Mouse (Mus musculus) left cerebral cortex, adult 2 months (tissue): Measurements from ENCODE around the gene Gm9049. TPM values are rescaled to one million over a fixed set of nuclear protein-coding genes. Genes with fewer than 3 reads are reported as not detected.
"Not testable (repeated sequence)": the region's sequence is repeated elsewhere in the genome, so short reads cannot be mapped to it uniquely, and the experiment has no call there.

Experiments used
- DNase-seq, 2 experiments: peaks; one replicate each; pipeline ENCODE4 v3.0.0; 2021 to 2022; ENCODE audit warnings: low spot score in 2 of 2, mixed read lengths in 1 of 2; ENCODE audit errors: extremely low spot score in 1 of 2
- H3K27ac ChIP-seq: fragments of 200-600 bp; 2 replicates; pipeline ENCODE4 v1.8.1; 2022
- H3K4me3 ChIP-seq: fragments of 200-600 bp; 2 replicates; pipeline ENCODE4 v1.8.1; 2022
- CTCF ChIP-seq: fragments of 200-600 bp; IDR thresholded peaks from 2 replicates; pipeline ENCODE4 v1.8.1; 2022; ENCODE audit warnings: antibody characterized with exemption, mild to moderate bottlenecking, moderate library complexity
- intact Hi-C: fragments of 180-260 bp; cut with DNase I; formaldehyde crosslinking; loops from one replicate; pipeline ENCODE4 v1.15.1; 2025
- long read RNA-seq, 2 experiments: library from polyadenylated mRNA; stranded (forward); transcript quantifications; one replicate each; pipeline ENCODE4 v2.0.0; 2021; ENCODE audit warnings: borderline mapping rate in 2 of 2
- total RNA-seq, 2 experiments: library from RNA; stranded (reverse); gene quantifications; 2 replicates each; pipeline ENCODE4 v1.2.3; 2021

Gm9049 gene
- under 1 TPM in 1 of 2 experiments, not detected in 1; 0.18 TPM for total RNA-seq
- long read RNA-seq, experiment 1: 0 reads
- long read RNA-seq, experiment 2: 0 reads

GRCm38 (mm10) chr10:118354005-118354404, at the start of gene Gm9049:
TSS of gene Gm9049 (minus strand) at chr10:118354105.
- intact Hi-C loops, H3K4me3 ChIP-seq, DNase-seq, H3K27ac ChIP-seq: not testable (repeated sequence)

- TF ChIP-seq CTCF: no peak
- no peak for DNase-seq
- intact Hi-C loops: no loop called here
- Histone ChIP-seq H3K27ac (no peak overlapping the region), H3K4me3 (peak overlapping the region; percentile 22)
These were observed 46.0 kb upstream of the Gm9049 start for GRCm38 (mm10) chr10:118399917-118400316.

- peak; percentile 75 to 81 for DNase-seq
- Histone ChIP-seq H3K4me3 (no peak overlapping the region), H3K27ac (no peak overlapping the region)
- intact Hi-C loops: loop anchor here (2.0 kb wide), 1 partner anchor 214 kb away; no protein-coding TSS in a partner anchor
- TF ChIP-seq CTCF: peak; percentile 99
These were observed 16.5 kb upstream of the Gm9049 start for GRCm38 (mm10) chr10:118370443-118370842.

GRCm38 (mm10) chr10:118369518-118369917, 15.6 kb upstream of the Gm9049 start:
- H3K4me3 ChIP-seq: no peak overlapping the region
- TF ChIP-seq CTCF: no peak
- intact Hi-C loops: no loop called here
- no peak for DNase-seq
- no peak overlapping the region for H3K27ac ChIP-seq

GRCm38 (mm10) chr10:118348579-118348978, 5.3 kb downstream of the Gm9049 start, which contains the start of gene Gm9048:
TSS of gene Gm9048 (minus strand) at chr10:118348679.
- intact Hi-C loops, H3K27ac ChIP-seq, DNase-seq, H3K4me3 ChIP-seq: not testable (repeated sequence)

- H3K4me3 ChIP-seq, intact Hi-C loops, H3K27ac ChIP-seq, DNase-seq: not testable (repeated sequence)
These were observed 10.8 kb downstream of the Gm9049 start, which contains the start of gene Gm9046 for GRCm38 (mm10) chr10:118343155-118343554. TSS of gene Gm9046 (minus strand) at chr10:118343255.

- H3K4me3 ChIP-seq, intact Hi-C loops, DNase-seq, H3K27ac ChIP-seq: not testable (repeated sequence)
These were observed 16.2 kb downstream of the Gm9049 start, which contains the start of gene Gm9045 for GRCm38 (mm10) chr10:118337731-118338130. TSS of gene Gm9045 (minus strand) at chr10:118337831.

GRCm38 (mm10) chr10:118332308-118332707, 21.6 kb downstream of the Gm9049 start, which contains the start of gene Gm9044:
TSS of gene Gm9044 (minus strand) at chr10:118332408.
- intact Hi-C loops, DNase-seq, H3K4me3 ChIP-seq, H3K27ac ChIP-seq: not testable (repeated sequence)

- DNase-seq, H3K27ac ChIP-seq, intact Hi-C loops, H3K4me3 ChIP-seq: not testable (repeated sequence)
These were observed 27.0 kb downstream of the Gm9049 start, which contains the start of gene Gm9040 for GRCm38 (mm10) chr10:118326869-118327268. TSS of gene Gm9040 (minus strand) at chr10:118326969.

GRCm38 (mm10) chr10:118319024-118319423, 34.9 kb downstream of the Gm9049 start:
- intact Hi-C loops: no loop called here
- TF ChIP-seq CTCF: no peak
- DNase-seq: no peak
- H3K27ac ChIP-seq: no peak overlapping the region
- H3K4me3 ChIP-seq: no peak overlapping the region

GRCm38 (mm10) chr10:118302133-118302532, 51.8 kb downstream of the Gm9049 start:
- intact Hi-C loops, DNase-seq, H3K4me3 ChIP-seq, H3K27ac ChIP-seq: not testable (repeated sequence)

Other genes with a start within 250 kb of the Gm9049 start
- 10 to 100 TPM in 1 of 2 experiments, 1 to 10 TPM in 1; 8.9 to 10.3 TPM for gene Mdm1, start 212.3 kb downstream of the Gm9049 start, total RNA-seq
- not detected for gene Il22, start 149.2 kb downstream of the Gm9049 start, total RNA-seq
- gene Gm32717, start 113.3 kb downstream of the Gm9049 start, total RNA-seq: under 1 TPM; 0.56 to 0.97 TPM
- gene Gm32802, start 95.4 kb downstream of the Gm9049 start, total RNA-seq: under 1 TPM; 0.56 to 0.97 TPM
- gene Iltifb, start 59.1 kb downstream of the Gm9049 start, total RNA-seq: not detected
- not detected for gene Gm9040, start 27.1 kb downstream of the Gm9049 start, total RNA-seq
- gene Gm9044, start 21.7 kb downstream of the Gm9049 start, total RNA-seq: not detected
- under 1 TPM in 1 of 2 experiments, not detected in 1; 0.18 TPM for gene Gm9045, start 16.3 kb downstream of the Gm9049 start, total RNA-seq
- gene Gm9046, start 10.8 kb downstream of the Gm9049 start, total RNA-seq: not detected
- not detected for gene Gm9048, start 5.4 kb downstream of the Gm9049 start, total RNA-seq
- gene Ifng, start 86.9 kb upstream of the Gm9049 start, total RNA-seq: not detected